Mouse (Mus musculus) natural killer cell, adult 2 months (primary cell): Measurements from ENCODE around the gene Il31ra.

Source experiments
- DNase-seq, 2 experiments: peaks; one replicate each; pipeline ENCODE4 v3.0.0; 2022; ENCODE audit warnings: low spot score in 2 of 2

Il31ra gene

DNA sequence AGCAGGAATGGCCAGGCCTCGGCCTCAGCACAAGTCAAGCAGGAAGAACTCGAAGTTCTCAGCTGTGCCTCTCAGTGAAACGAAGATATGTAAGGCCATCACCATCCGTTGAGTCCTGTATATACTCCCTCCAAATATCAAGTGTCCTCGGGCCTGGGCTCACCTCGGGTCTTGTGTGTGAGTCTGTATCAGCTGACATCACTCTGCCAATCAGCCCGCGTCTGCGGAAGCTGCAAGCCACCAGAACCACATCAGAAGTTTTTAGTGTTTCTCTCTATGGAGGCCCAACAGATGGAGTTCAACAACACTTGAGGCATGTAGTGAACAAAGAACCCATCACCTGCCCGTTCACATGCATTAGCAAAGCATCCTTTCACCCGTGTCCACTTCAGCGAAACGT, 86.5 kb downstream of the Il31ra start:
- peak in 1 of 2 experiments; percentile 21 for DNase-seq

DNA sequence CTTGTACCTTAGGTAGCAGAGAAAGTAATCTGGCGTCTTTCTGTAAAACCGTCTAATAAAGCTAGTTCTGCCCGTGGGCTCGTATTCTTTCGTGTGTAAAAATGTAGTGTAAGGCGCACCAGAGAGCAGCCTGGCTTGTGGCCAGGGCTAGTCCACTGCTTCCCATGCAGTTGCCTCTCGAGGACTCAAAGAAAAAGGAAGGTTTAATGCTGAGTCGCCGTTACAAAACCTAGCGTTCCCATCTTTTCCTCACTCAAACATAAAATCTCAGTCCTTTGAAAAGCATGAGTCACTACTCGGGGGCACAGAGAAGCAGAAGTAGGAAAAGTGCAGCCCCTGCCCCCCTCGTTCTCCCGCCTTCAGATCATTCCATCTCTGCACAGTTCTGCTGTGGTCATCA, 87.4 kb downstream of the Il31ra start:
- no peak for DNase-seq

DNA sequence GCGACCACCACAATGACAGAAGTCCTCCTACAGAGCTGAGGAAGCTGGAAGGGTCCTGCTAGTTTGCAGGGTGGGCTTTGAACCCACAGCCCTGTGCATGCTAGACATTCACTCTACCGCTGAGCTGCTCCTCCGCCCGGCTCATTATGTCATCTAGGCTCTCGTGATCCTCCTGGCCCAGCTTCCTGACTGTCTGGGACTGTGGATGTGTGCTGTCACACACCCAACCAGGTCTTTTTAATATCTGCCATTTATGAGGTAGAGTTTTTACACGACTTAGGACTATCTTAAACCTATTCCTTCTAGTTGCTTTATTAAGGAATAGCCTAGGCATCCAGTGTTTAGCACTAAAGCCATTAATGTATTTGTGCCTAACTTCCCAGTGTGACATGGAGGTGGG, 88.7 kb downstream of the Il31ra start:
- DNase-seq, result no peak

DNA sequence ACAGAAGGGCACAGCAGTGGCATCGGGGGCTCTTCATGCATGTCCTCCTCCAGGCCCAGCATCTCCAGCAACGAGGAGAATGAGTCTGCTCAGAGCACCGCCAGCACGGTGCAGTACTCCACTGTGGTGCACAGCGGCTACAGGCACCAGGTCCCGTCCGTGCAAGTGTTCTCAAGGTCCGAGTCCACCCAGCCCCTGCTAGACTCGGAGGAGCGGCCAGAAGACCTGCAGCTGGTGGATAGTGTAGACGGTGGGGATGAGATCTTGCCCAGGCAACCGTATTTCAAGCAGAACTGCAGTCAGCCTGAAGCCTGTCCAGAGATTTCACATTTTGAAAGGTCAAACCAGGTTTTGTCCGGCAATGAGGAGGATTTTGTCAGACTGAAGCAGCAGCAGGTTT, 90.3 kb downstream of the Il31ra start:
- no peak for DNase-seq

DNA sequence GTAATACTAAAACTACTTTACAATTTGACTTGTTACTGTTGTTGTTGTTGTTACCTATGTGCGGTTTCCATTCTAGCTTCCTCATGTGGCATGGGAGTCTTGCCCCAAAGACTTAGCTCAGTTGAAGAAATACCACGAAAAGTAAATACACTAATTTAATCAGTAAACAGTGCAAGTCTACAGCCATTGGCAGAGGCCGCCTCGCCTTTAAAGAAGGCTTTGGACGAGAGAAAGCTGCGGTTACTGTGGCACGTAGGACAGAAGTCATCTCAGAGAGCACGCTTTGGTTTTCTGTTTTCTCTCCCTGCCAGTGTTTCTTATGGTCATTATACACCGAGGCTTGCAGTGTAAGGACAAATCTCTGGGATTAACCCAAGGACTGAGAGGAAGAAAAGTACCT, 93.7 kb downstream of the Il31ra start:
- DNase-seq, result no peak

DNA sequence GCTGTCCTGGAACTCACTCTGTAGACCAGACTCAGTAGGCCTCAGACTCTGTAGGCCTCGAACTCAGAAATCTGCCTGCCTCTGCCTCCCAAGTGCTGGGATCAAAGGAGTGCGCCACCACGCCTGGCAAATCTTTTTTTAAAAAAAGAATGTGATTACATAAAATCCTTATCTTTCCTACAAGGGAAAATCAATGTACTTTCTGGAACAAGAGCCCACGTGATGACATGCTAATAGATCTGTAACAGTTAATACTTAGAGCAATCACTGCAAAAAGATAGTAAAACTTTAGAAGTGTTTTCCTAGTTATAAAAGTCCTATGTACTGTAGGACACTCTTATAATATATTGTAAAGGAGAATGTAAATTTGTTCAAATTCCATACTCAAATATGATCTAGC, 94.1 kb downstream of the Il31ra start:
- no peak for DNase-seq

DNA sequence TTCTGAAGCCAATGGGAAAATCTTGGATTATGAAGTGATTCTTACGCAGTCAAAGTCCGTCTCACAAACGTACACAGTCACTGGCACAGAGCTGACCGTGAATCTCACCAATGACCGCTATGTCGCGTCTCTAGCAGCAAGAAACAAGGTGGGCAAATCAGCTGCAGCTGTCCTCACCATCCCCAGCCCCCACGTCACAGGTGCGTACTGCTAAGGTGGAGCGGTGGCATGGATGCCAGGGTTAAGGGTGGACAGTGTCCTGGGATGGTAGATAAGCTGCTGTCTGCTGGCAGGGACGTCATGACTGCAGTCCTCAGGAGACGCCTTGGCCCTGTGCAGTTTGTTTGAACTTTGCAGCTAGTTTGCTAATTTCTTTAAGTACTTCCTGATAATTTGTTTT, 99.6 kb downstream of the Il31ra start:
- no peak for DNase-seq

DNA sequence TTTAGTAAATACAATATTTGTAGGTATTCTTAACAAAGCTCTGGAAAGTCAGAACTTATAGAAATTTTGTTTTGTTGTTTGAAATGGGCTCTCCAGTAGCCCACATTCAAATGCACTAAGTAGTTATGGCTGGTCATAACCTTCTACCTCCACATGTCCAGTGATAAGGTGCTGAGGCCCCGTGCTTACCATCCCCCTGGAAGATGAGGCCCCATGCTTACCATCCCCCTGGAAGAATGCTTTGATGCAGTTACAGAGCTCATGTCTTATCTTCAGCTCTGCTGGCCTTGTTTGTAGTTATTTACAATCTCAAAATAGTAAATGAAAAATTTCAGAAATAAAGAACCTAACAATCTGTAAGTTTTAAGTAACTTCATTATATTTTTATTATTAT, 101.9 kb downstream of the Il31ra start:
- no peak for DNase-seq

DNA sequence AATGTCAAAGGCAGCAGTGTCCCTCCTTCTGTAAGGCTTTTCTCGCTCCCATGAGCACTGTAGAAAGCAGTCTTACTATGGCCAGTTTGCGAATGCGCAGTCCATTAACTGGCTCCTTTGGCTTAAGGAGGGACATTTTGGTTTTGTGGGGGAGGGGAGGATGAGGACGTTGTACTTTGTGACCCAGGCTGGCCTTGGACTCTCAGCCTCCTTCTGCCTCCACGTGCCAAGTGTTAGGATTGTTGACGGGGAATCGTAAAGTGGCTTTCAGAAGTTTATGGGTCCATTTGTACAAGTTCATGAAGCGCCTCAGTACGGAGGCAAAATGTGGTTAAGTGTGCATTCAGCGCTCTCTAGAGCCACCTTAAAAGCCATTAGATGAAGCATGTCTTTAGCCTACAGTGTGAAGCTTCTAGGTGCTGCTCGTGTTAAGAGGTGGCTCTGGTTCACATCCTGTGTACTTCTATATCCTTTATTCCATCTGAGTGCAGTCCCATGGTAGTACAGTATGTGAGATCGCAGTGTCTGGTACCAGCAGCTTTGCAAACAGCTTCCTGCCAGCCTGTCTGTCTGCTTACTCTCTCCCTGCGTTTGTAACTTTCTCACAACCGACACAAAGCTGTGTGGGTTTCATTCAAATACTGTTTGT, 102.4 kb downstream of the Il31ra start:
- no peak for DNase-seq

DNA sequence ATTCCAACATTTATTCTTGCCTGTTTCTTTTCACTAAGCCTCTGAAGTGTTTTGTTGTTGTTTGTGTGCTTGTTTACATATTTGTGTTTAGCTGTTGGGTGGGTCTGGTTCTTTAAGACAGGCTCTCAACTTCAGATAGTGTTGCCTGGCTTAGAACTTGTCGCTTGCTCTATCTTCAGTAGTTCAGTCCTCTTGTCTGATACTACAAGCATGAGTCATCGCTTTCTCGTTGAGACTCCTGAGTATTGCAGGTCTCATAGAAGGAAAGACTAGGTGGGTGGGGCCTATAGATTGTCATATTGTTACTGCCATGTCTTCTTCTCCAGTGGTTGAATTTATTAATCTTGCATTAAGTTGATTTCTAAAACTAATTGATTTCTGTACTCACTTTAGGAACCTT, 104.1 kb downstream of the Il31ra start:
- no peak for DNase-seq

DNA sequence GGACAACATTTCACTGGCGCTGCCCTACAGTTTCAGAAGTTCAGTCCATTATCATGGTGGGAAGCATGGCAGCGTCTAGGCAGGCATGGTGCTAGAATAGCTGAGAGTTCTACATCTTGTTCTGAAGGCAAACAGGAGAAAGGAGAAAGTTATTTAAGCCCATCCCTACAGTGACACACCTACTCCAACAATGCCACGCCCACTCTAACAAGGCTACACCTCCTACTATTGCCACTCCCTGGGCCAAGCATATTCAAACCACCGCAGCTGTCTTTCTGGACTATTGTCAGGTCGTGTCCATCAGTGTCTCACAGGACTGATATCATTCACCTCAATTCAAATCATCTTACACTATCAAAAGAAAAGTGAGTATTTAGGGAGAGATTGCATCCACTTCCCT, 107.5 kb downstream of the Il31ra start:
- DNase-seq, result no peak

DNA sequence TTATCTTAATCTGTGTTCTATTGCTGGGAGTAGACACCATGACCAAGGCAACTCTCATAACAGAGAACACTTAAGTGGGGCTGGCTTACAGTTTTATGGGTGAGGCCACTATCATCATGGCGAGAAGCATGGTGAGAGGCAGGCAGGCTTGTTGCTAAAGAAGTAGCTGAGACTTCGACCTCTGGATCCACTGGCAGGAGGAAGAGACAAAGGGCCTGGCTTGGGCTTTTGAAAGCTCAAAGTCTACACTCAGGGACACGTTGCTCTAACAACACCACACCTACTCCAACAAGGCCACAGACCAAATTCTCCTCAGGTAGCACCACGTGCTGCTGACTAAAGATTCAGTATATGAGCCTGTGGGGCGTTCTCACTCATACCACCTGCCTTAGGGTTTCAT, 107.9 kb downstream of the Il31ra start:
- DNase-seq, result no peak

DNA sequence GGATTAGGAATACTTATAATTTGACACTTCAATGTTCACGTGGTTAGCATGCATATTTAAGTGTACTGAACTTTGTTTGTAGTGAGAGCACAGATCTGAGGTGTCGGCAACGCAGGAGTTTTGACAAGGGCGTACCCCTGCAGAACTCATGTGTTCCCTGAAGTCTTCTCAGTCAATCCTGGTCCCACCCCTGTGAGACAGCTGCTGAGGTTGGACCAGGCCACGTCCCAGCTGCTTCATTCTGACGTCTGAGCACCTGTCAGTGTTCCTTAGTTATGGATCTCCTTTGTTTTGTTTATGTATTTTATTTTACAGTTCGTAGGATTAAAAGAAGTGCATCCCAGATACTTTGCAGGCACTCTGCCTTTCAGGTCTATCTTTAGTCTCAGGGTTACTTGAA, 111.1 kb downstream of the Il31ra start:
- no peak for DNase-seq

DNA sequence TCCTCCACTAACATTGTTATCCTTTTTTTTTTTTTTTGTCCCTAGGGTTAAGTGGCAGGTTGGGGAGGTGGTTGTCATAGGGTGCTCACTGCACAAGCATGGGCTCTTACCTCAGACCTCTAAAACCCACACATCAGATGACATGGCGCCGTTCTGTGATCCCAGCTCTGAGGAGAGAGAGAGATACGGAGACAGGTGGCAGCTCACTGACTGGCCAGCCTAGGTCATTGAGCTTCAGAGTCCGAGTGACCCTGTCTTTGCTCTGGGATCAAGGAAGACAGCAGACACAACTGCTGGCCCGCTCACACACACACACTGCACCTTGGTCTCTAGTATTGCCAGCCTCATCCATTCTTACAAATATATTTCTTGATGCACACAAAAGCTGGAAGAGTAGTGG, 111.6 kb downstream of the Il31ra start:
- DNase-seq, result no peak

DNA sequence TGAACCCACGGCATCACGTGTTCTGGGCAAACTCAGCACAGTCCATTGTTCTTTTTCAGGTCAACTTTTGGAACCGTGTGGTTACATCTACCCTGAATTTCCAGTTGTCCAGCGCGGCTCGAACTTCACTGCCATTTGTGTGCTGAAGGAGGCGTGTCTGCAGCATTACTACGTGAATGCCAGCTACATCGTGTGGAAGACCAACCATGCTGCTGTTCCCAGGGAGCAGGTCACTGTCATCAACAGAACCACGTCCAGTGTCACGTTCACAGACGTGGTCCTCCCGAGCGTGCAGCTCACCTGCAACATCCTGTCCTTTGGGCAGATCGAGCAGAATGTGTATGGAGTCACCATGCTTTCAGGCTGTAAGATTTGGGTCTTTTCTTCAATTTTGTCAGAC, 114.2 kb downstream of the Il31ra start:
- no peak for DNase-seq

DNA sequence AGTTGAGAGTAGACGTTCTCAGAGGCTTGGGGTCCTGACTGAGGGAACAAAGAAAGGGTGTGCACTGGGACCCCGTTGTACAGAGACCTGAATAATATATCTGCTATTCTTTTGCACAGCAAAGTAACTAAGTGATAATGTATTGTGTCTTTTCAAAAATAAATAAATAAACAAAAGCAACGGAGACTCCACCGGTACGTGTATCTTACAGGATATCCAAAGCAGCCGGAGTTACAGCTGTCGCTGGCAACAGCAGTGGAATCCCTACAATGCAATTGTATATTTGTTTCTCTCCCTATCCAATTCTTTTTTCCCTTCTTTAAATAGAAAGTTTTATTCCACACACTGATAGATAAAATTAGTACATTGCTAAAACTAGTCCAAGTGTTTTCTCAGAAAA, 115.1 kb downstream of the Il31ra start:
- no peak for DNase-seq

DNA sequence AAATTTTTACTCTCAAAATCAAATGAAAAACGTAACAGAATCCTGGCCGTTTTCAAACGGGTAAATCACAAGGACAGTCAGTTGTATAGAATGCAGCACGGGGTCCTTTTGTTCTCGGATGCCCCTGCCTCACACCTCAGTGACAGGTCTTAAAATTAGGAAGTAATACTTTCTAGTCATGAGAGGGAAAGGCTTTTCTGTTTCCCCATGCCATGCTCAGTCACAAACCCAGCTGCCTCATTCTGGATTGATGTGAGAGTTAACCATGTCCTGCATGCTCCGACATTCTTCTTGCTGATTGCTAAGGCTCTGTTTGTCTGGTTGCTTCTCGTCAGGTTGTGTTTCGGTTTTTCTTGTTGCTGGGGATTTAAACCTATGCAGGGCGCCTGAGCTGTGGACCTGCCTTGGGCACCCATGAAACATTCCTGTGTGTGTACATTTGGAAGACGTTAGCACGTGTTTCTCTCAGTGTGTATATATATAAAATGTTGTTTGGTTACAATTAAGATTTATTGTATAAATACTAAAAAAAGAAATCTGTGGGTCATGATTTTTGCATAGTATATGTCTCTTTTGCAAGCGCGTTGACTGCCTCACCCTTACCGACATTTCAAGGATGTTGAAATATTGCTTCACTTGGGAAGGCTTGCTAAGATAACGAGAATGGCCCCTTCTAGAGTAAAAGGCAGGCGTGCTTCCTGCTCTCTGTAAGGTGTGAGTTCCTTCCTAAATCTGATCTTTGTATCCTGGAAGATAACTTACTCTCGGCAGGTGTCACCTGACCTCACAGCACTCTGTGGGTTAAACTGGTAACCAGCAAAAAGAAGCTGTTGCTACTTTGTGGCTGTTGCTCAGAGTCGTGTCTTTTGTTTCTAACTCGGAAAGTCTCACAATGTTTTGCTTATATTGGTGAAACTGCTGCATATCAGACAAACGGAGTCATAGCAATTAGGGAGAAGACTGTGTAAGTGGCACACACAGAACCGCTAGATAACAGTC, 120.1 kb downstream of the Il31ra start:
- DNase-seq, result no peak

DNA sequence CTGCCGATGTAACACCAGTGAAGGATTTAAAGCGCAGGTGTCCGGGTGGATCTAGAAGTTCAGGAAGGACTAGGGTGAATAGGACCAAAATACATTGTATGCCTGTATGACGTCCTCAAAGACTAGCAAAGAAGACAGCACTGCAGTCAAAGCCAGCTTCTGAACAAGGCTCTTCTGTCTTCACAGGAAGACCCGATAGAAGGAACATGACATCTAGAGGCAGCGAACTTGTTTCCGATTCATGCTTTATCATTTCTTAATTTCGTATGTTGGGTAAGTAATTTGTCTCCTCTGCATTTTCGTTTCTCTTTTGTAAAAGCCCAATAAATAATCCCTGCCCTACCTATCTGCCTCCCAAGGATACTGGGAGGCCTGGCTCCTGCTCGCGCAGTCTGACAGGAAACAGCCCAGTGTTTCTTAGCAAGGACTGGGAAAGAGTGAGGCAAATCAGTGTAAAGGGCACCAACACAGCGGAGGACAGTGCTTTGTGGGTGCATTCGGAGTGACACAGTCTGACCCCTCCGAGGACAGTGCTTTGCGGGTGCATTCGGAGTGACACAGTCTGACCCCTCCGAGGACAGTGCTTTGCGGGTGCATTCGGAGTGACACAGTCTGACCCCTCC, 121.6 kb downstream of the Il31ra start:
- DNase-seq, result no peak

DNA sequence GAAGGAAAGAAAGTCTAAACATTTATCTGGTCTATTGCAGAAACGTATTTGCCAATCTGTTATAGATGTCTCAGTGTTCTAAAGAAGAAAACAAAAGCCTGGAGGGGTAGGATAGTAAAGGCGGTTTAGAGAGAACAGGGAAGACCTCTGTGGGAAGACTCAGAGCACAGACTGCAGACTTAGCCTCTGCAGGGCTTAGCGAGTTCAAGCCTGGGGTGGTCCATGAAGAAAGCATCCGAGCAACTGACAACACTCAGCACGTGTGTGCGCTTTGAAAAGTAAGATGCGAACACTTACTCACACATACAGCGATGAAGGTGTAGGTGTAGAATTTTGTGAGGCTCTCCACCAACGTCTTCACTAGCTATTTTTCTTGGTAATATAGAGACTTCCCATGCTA, 123.0 kb downstream of the Il31ra start:
- DNase-seq, result no peak
